Mouse (Mus musculus) left cerebral cortex, adult 8-10 months (tissue): Measurements from ENCODE around the gene Gm6509. TPM values are rescaled to one million over a fixed set of nuclear protein-coding genes. Genes with fewer than 3 reads are reported as not detected.
"Not testable (repeated sequence)": the region's sequence is repeated elsewhere in the genome, so short reads cannot be mapped to it uniquely, and the experiment has no call there.

Experiments used
- DNase-seq, 2 experiments: peaks; one replicate each; pipeline ENCODE4 v3.0.0; 2022; ENCODE audit warnings: low spot score in 2 of 2
- total RNA-seq, 4 experiments: library from RNA; stranded (reverse); gene quantifications; 2 replicates each; pipeline ENCODE4 v1.2.4; 2022

Gm6509 gene
- total RNA-seq: not detected

GRCm38 (mm10) chr5:94623679-94624078 lies at the start of gene Gm6509:
Gm6509 (plus strand) TSS chr5:94623979.
- DNase-seq: not testable (repeated sequence)

- DNase-seq: not testable (repeated sequence)
These were observed 7.5 kb upstream of the Gm6509 start, which contains the start of gene Gm3147 for GRCm38 (mm10) chr5:94616242-94616641. Gm3147 (minus strand) TSS chr5:94616342.

GRCm38 (mm10) chr5:94648082-94648481 lies 24.3 kb downstream of the Gm6509 start, which contains the start of gene Gm6205:
Gm6205 (plus strand) TSS chr5:94648382.
- not testable (repeated sequence) for DNase-seq

Other genes starting within 250 kb of the Gm6509 start
- not detected for gene Gm7682, start 178.2 kb upstream of the Gm6509 start, total RNA-seq
- gene Gm3139, start 97.7 kb upstream of the Gm6509 start, total RNA-seq: not detected
- not detected for gene Gm3147, start 7.6 kb upstream of the Gm6509 start, total RNA-seq
- gene Gm6205, start 24.4 kb downstream of the Gm6509 start, total RNA-seq: not detected
- gene Gm3183, start 241.5 kb downstream of the Gm6509 start, total RNA-seq: not detected